Mouse (Mus musculus) midbrain, embryonic 15.5 days (tissue): Measurements from ENCODE around the gene Fgfr2. TPM values are rescaled to one million over a fixed set of nuclear protein-coding genes. Genes with fewer than 3 reads are reported as not detected.

Source experiments
- ATAC-seq: fragments of 200-750 bp; cut with Nextera tagmentation; replicated peaks from 2 replicates; pipeline ENCODE4 v1.8.0; 2017; ENCODE audit warnings: moderate TSS enrichment
- H3K27ac ChIP-seq: fragments of 300-500 bp; sonication (generic); 2 replicates; pipeline ENCODE4 v1.5.1; 2015; ENCODE audit warnings: mild to moderate bottlenecking, inconsistent platforms
- H3K27me3 ChIP-seq: fragments of 300-500 bp; sonication (generic); replicated peaks from 2 replicates; pipeline ENCODE4 v1.6.1; 2015; ENCODE audit warnings: inconsistent platforms
- H3K36me3 ChIP-seq: fragments of 300-500 bp; sonication (generic); replicated peaks from 2 replicates; pipeline ENCODE4 v1.6.1; 2015; ENCODE audit warnings: inconsistent platforms
- H3K4me1 ChIP-seq: fragments of 300-500 bp; sonication (generic); 2 replicates; pipeline ENCODE4 v1.6.1; 2015; ENCODE audit warnings: inconsistent platforms
- H3K4me2 ChIP-seq: fragments of 300-500 bp; sonication (generic); 2 replicates; pipeline ENCODE4 v1.6.1; 2015; ENCODE audit warnings: inconsistent platforms, mild to moderate bottlenecking, moderate library complexity
- H3K4me3 ChIP-seq: fragments of 300-500 bp; sonication (generic); 2 replicates; pipeline ENCODE4 v1.5.1; 2015; ENCODE audit warnings: mild to moderate bottlenecking, inconsistent platforms
- H3K9ac ChIP-seq: fragments of 300-500 bp; sonication (generic); 2 replicates; pipeline ENCODE4 v1.6.1; 2015; ENCODE audit warnings: mild to moderate bottlenecking, inconsistent platforms
- H3K9me3 ChIP-seq: fragments of 300-500 bp; sonication (generic); 2 replicates; pipeline ENCODE4 v1.6.1; 2016; ENCODE audit warnings: inconsistent platforms
- WGBS: fragments of 180-500 bp; shearing (Covaris S2); methylation state at CpG from one replicate; pipeline ENCODE4 v1.1.7; 2015; ENCODE audit warnings: mixed read lengths; 5-methylcytosine and 5-hydroxymethylcytosine counted together
- polyA plus RNA-seq: library from polyadenylated mRNA; unstranded; fragments of >200 nt; fragmentation: Nextera tagmentation; extraction: Ambion mirVana; gene quantifications from 2 replicates; pipeline ENCODE4 v1.2.1, GENCODE M21; 2015

Gene Fgfr2
- polyA plus RNA-seq, 1 experiment from 2014 or later: 23.3 TPM

DNA sequence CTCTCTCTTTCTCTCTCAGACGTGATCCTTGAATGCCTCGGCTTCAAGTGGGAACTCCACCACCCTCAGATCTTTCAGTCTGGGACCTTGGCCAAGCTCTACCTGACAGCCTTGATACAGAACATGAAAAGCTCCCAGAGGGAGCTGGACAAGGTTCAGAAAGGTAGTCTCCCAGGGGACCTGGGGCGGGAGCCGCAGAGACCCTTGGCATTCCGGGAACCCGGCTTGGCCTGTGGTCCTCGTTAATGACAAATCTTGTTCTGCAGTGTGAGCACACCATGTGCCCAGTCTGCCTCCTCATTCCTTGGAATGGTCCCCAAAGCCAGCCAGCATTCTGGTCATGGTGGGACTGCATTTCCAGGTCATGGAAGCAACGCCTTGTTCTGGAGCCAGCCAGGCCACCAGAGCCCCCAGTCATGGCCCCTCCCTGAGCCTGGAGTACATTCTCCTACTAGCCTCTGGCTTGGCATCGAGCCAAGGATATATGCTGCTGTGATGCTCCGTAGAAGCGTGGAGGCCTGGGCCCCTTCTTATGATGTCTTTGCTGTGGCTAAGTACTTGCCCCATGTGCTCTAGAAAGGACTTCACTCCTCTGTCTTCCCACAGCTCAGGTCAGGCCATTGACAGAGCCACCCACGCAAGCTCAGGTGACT is 2337.1 kb downstream of the Fgfr2 start:
- H3K27me3 ChIP-seq: no peaks in the 10 kb centered on the region

DNA sequence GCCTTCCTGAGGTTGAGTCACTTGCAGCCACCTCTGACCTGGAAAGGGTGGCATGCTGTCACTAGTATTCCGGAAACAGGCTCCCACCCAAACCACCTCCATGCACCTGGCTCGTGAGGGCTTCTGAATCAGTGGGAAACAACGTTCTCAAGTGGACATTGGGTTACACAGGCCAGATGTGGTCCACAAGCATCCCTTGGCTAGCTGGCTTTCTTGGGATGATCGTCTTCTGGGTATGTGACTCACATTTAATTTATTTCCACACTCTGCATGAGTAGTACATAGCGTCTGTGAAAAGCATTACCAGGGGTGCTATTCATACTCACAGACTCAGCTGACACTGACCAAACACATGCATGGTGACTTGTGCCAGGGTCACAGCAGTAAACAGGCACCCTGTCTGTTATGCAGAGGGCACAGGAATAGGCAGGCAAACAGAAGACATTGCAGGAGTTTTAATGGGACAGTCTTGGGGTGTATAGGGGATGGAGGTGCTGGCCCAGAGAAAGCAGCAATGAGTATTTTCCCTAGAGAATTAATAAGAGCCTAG is 2340.6 kb downstream of the Fgfr2 start:
- ATAC-seq: no peak
- H3K9ac ChIP-seq: no peak overlapping the region
- no peak overlapping the region for H3K4me3 ChIP-seq
- 82% methylated on average over 5 of the region's 5 CpGs for WGBS
- no peaks in the 10 kb centered on the region for H3K36me3 ChIP-seq
- no peaks in the 10 kb centered on the region for H3K27me3 ChIP-seq
- no peak overlapping the region for H3K27ac ChIP-seq
- no peak overlapping the region for H3K4me2 ChIP-seq
- H3K9me3 ChIP-seq: no peaks in the 10 kb centered on the region
- H3K4me1 ChIP-seq: no peaks in the 10 kb centered on the region

More for the DNA sequence above, 2337.1 kb downstream of the Fgfr2 start:
- H3K4me3 ChIP-seq: no peak overlapping the region
- 86% methylated on average over 12 of the region's 12 CpGs for WGBS
- no peak overlapping the region for H3K4me2 ChIP-seq
- no peaks in the 10 kb centered on the region for H3K4me1 ChIP-seq
- no peak overlapping the region for H3K9ac ChIP-seq
- H3K36me3 ChIP-seq: no peaks in the 10 kb centered on the region
- no peaks in the 10 kb centered on the region for H3K9me3 ChIP-seq
- no peak overlapping the region for H3K27ac ChIP-seq
- ATAC-seq: no peak

DNA sequence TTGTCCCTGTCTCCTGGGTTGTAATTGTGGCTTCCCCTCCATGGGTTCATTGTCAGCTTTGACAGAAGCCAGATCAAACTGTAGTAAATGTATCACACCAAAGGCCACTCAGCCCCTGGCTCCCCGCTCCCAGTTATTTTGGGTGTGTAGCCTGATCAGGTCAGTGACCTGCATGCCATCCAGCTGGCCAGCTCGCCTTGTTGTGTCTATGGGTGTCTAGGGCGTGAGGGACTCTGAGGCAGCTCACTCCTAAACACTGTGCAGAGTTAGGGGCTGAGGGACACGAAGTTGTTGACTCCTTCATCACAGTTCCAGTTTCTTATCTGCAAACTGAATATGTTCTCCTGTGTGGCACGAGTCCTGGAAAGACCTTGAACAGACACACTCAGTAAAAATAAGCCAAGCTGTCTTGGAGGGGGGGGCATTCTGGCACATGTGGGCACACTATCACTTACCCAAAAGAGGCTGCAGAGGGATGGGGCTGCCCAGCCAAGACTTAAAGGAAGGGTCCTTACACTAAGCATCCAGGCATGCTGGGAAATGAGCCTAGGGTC is 2342.2 kb downstream of the Fgfr2 start:
- no peaks in the 10 kb centered on the region for H3K9me3 ChIP-seq
- H3K4me2 ChIP-seq: no peak overlapping the region
- H3K4me3 ChIP-seq: no peak overlapping the region
- no peaks in the 10 kb centered on the region for H3K36me3 ChIP-seq
- no peak for ATAC-seq
- no peaks in the 10 kb centered on the region for H3K27me3 ChIP-seq
- no peaks in the 10 kb centered on the region for H3K4me1 ChIP-seq
- 75% methylated on average over 5 of the region's 5 CpGs for WGBS
- no peak overlapping the region for H3K9ac ChIP-seq
- no peak overlapping the region for H3K27ac ChIP-seq

DNA sequence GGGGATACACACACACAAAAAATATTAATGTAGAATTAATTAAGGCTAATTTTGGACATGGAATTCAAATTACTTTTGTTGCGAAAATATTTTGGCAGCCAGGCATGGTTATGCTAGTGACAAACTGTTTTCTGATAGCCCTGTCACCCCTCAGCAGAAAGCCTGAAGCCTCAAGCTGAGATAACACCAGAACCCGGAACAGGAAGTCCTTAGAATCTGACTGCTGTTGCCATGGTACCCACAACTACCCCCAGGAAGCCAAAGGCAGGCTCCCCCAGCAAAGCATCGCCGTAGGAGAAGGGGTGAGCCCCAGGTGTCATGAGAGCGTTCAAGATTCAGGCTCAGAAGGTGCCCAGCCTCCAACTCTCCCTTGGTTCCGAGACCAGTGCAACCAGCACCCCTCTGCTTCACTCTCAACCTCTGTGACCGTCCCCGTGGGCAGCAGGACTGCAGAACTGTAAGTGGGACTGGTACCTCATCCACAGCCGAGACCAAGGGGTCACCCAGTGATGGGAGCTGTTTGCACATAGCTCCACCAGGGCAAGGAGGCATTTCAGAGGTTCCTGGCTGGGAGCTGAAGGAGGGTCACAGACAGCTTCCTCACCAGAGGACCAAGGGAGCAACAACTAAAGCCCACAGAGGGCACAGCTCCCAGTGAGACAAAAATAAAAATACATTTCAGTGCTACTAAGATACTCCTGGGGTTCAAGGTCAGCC is 2349.1 kb downstream of the Fgfr2 start, which contains the start of gene Btbd16:
Gene Btbd16, plus strand, starts transcription at position 156 of the 717 bp plus-strand sequence.
- ATAC-seq: no peak
- no peaks in the 10 kb centered on the region for H3K27me3 ChIP-seq
- H3K27ac ChIP-seq: no peak within 1 kb of the TSS
- no peaks in the 10 kb centered on the region for H3K36me3 ChIP-seq
- peaks cover 3% of the 10 kb centered on the region; the same call in 1 of the 2 replicates for H3K4me1 ChIP-seq
- WGBS: 54% methylated on average over 9 of the region's 9 CpGs
- H3K4me2 ChIP-seq: no peak within 1 kb of the TSS
- no peak within 1 kb of the TSS for H3K9ac ChIP-seq
- no peak within 1 kb of the TSS for H3K4me3 ChIP-seq
- H3K9me3 ChIP-seq: no peaks in the 10 kb centered on the region

DNA sequence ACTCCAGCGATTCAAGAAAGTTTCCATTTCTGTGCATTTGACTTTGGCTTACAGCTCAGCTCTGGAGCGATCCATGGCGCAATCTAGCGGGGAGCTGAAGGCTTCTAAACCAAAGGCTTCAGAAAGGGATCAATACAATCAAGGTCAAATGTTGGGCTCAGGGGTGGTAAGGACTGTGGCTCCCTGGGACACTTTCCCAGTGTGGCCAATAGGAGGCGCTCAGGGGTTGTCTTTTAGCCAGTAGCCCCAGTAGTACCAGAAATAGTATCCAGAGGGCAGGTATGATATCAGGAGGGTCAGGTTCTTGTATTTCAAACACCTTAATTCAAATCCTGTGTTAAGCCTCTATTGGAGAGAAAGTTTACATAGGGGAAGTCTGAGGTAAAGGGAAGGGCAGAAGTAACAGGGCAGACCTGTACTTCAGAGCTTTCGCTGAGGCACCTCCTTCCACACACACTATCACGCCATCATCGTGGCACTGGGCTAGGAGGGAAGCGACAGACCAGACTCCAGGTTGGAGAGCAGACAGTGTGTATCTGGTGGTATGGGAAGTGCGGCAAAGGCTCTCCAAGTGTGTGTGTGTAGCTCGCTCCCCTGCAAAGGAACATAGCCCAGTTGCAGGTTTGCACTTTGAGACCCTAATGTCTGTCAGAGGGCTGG is 2349.8 kb downstream of the Fgfr2 start:
- H3K4me2 ChIP-seq: no peak overlapping the region
- ATAC-seq: no peak
- 67% methylated on average over 11 of the region's 11 CpGs for WGBS
- H3K4me1 ChIP-seq: peaks cover 3% of the 10 kb centered on the region; the same call in 1 of the 2 replicates
- H3K36me3 ChIP-seq: no peaks in the 10 kb centered on the region
- H3K27me3 ChIP-seq: no peaks in the 10 kb centered on the region
- H3K27ac ChIP-seq: no peak overlapping the region
- no peaks in the 10 kb centered on the region for H3K9me3 ChIP-seq
- no peak overlapping the region for H3K9ac ChIP-seq
- H3K4me3 ChIP-seq: no peak overlapping the region

DNA sequence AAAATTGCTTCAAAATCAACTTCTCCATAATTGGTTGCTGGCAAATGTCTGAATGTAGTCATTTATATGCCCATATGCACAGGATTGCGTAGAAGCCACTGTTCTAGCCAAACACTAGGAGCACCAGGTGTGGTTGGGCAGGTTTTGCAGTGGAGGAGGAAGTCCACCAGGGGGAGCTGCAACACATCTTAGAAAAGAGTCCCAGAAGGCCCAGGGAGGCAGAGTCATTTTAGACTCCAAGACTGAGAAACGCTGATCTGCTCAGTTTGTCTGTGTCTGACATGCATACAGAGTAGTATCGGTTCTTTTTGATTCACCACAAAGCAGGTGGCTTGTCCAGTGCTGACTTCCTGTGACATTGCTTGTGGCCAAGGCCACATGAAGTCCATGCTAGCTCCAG is 2352.4 kb downstream of the Fgfr2 start:
- ATAC-seq: no peak
- H3K9me3 ChIP-seq: no peaks in the 10 kb centered on the region
- 18% methylated on average over 3 of the region's 3 CpGs for WGBS
- no peak overlapping the region for H3K27ac ChIP-seq
- no peaks in the 10 kb centered on the region for H3K27me3 ChIP-seq
- no peak overlapping the region for H3K9ac ChIP-seq
- peaks cover 3% of the 10 kb centered on the region; the same call in 1 of the 2 replicates for H3K4me1 ChIP-seq
- H3K4me3 ChIP-seq: no peak overlapping the region
- H3K4me2 ChIP-seq: no peak overlapping the region
- H3K36me3 ChIP-seq: no peaks in the 10 kb centered on the region

DNA sequence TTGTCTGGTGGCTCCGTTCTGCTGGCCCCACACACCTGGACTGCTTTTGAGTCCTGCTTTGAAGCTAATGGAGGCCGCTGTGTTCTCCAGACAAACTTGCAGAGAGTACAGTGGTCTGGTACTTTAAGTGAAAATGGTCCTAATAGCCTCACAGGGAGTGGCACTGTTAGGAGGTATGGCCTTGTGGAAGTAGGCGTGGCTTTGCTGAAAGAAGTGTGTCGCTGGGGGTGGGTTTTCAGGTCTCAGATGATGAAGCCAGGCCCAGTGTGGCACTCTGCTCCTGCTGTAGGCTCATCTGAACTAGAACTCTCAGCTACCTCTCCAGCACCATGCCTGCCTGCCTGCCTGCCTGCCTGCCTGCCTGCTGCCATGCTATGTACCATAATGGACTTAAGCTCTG is 2355.0 kb downstream of the Fgfr2 start:
- no peaks in the 10 kb centered on the region for H3K4me1 ChIP-seq
- H3K4me3 ChIP-seq: no peak overlapping the region
- no peak overlapping the region for H3K4me2 ChIP-seq
- H3K27me3 ChIP-seq: no peaks in the 10 kb centered on the region
- no peak for ATAC-seq
- H3K9ac ChIP-seq: no peak overlapping the region
- H3K27ac ChIP-seq: no peak overlapping the region
- H3K36me3 ChIP-seq: peaks cover 14% of the 10 kb centered on the region
- no peaks in the 10 kb centered on the region for H3K9me3 ChIP-seq
- 89% methylated on average over 4 of the region's 4 CpGs for WGBS

DNA sequence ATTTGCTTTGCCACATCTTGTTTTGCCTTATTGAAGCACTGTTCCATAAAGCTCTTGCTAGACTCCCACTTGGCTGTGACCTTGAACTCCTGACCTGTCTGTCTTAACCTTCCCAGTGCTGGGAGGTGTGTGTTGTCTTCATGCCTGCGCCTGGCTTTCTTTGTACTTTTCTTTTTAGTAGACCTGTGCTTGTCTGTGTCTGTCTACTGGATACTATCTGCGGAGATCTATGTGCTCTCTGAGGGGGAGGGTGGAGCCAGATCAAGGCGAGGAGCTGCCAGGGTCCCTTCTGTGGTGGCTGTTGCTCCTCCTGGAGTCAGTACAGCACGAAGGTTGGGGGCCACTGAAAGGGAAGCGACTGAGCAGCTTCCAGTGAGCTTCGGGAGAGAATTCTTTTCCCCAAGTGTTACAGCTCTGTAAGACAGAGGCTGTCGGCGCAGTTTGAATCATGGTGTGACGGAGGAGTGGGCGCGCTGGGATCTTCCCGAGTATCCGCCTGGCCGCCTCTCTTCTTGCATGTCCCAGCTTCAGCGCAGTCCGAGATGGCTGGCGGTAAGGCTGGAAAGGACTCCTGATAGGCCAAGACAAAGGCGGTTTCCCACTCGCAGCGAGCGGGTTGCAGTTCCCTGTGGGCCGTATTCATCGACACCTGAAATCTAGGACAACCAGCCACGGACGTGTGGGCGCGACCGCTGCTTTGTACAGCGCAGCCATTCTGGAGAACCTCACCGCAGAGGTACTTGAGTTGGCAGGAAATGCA is 2356.6 kb downstream of the Fgfr2 start:
- ATAC-seq: no peak
- H3K36me3 ChIP-seq: peaks cover 14% of the 10 kb centered on the region
- 81% methylated on average over 30 of the region's 30 CpGs for WGBS

DNA sequence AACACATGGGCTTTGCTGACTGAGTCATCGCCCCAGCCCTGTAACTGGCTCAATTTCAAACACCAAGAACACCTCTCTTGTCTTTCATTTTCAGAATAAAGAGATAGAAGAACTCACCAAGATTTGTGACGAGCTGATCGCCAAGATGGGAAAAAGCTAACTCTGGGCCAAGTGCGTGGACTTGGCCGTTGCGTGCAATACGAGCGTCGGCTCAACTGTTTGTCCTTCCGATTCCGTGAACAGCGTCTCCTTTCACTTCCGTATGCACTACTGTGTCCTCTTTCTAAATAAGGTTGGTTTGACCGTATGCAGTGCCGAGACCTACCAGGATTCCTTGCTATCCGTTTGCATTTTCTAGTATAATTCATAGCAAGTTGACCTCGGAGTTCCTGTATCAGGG is 2359.0 kb downstream of the Fgfr2 start:
- Histone ChIP-seq H3K4me1 (no peaks in the 10 kb centered on the region), H3K27ac (no peak overlapping the region), H3K27me3 (no peaks in the 10 kb centered on the region), H3K9ac (no peak overlapping the region), H3K4me3 (no peak overlapping the region), H3K36me3 (peaks cover 24% of the 10 kb centered on the region), H3K4me2 (no peak overlapping the region), H3K9me3 (no peaks in the 10 kb centered on the region)
- no peak for ATAC-seq
- 96% methylated on average over 17 of the region's 17 CpGs for WGBS

More for the DNA sequence above, 2356.6 kb downstream of the Fgfr2 start:
- Histone ChIP-seq H3K4me3 (no peak overlapping the region), H3K9ac (no peak overlapping the region), H3K27ac (no peak overlapping the region), H3K4me1 (no peaks in the 10 kb centered on the region), H3K4me2 (no peak overlapping the region), H3K27me3 (no peaks in the 10 kb centered on the region), H3K9me3 (no peaks in the 10 kb centered on the region)

DNA sequence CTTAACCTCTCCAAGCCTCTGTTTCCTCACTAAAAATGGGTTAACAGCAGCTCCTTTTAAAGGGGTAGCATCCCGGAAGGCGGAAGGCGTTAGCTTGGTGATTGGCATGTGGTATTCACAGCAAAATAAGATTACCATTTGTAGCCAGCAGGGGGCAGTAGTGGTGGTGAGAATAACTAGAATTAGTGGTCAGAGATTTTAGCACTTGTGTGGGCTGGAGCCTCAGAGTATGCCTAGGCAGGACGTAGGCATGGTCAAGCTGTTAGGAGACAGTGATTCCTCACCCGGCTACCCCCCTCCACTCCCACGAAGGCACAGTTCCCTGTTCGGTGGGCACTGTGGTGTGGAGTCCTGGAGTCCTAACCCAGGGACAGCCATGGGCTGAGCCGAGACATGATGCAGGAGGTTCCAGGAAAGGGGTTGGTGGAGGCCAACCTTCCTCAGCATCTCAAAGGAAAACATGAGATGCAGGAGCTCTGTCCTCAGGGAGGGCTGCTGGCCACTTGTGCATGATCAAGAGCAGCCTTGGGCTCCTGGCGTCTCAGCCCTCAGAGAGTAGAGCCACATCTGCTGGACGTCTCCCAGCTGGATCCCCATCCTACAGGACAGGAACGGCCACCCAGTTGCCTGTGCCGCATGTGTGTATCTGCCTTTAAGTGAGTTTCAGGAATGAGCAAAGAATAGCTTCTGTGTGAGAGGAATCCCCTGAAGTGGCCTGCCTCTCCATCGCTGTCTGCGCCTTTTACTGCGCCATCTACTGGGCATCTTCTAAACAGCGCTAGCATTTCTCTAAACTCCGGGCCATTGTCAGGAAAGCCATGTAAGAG is 2360.9 kb downstream of the Fgfr2 start:
- H3K9me3 ChIP-seq: no peaks in the 10 kb centered on the region
- WGBS: 30% methylated on average over 17 of the region's 17 CpGs
- no peaks in the 10 kb centered on the region for H3K4me1 ChIP-seq
- no peaks in the 10 kb centered on the region for H3K27me3 ChIP-seq
- peaks cover 24% of the 10 kb centered on the region for H3K36me3 ChIP-seq
- no peak overlapping the region for H3K4me3 ChIP-seq
- peak; percentile 77 for ATAC-seq
- H3K27ac ChIP-seq: peak overlapping the region; percentile 63
- no peak overlapping the region for H3K9ac ChIP-seq
- H3K4me2 ChIP-seq: no peak overlapping the region

DNA sequence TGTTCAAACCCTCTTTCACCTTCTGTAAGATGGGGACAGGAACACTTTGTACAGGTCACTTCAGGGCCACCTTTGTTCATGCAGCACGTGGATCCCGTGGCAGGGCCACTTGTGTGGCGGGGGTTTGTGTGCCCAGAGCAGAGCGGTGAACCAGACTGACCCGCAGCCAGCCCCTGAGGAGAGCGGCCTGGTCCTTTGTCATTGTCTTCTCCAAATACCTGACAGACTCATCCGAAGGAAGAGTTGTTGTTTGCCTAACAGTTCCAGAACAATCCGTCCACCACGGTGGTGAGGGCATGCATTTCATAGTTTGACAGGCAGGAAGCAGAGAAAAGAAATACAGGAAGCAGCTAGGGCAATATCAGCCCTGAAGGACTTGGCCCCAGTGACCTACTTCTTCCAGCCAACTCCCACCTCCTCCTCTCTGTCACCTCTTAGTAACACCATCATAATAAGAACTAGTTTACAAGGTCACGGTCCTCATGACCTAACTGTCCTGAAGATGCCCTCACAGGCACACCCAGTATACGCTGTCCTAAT is 2365.8 kb downstream of the Fgfr2 start:
- Histone ChIP-seq H3K36me3 (peaks cover 21% of the 10 kb centered on the region), H3K4me3 (no peak overlapping the region), H3K4me1 (no peaks in the 10 kb centered on the region), H3K9ac (no peak overlapping the region), H3K9me3 (no peaks in the 10 kb centered on the region), H3K4me2 (no peak overlapping the region), H3K27me3 (no peaks in the 10 kb centered on the region), H3K27ac (no peak overlapping the region)
- 86% methylated on average over 11 of the region's 11 CpGs for WGBS
- ATAC-seq: no peak
